Mouse (Mus musculus): ENCODE data around the gene Cby3. TPM values are rescaled to one million over a fixed set of nuclear protein-coding genes. Genes with fewer than 3 reads are reported as not detected.
"Not testable (repeated sequence)": the region's sequence is repeated elsewhere in the genome, so short reads cannot be mapped to it uniquely, and the experiment has no call there.

Cby3 gene
- total RNA-seq, 2 experiments from 2014 or later = not detected

DNA sequence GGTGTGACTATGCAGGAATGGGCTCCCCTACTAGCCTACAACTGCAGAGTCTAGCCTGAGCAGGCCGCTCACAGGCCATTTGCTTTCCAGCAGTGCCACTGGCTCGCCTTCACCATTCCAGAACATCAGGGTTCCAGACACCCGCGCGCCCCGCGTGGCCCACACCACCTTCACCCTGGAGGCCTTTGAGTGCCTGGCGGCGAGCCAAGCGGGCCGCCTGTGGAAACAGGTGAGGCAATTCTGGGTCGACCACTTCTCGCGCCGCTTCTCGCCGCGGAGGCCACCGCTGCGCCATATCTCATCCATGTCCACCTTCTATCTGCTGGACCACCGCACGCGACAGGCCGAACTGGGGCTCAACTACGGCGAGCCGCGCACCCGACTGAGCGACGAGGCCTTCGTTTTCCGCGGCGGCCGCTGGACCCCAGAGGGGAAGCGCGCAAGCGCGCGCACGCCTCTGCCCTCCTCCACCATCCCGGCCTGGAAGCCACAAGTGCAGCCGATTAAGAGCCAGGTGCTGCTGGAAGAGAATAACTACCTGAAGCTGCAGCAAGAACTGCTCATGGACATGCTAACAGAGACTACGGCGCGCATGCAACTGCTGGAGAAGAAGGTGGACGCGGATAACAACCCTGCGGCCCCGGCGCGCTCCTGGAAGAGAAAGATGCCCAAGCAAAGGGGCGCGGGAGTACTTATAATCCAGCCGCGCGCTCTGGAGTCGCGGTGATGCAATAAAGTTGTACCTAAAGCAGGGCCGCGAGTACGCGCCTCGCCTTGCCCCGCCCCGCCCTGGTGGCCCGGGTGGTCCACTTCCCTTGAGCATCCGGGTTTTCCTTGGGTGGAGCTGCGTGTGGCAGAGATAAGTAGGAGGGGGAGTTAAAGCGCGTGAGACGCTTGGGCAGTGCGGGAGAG, 4.9 kb downstream of the Cby3 start:
- peak; percentile 67 to 72 for DNase-seq (ENCODE audit: low spot score in 2 of 2)

GRCm38 (mm10) chr11:50361282-50361681, 7.0 kb downstream of the Cby3 start:
- DNase-seq (ENCODE audit: low spot score in 2 of 2); intact Hi-C loops (cut with DNase I): not testable (repeated sequence)

More for the DNA sequence above, 4.9 kb downstream of the Cby3 start:
- intact Hi-C loops (cut with DNase I) = no loop called here

GRCm38 (mm10) chr11:50364548-50364947, 10.3 kb downstream of the Cby3 start:
- peak; percentile 63 to 76 for DNase-seq (ENCODE audit: low spot score in 2 of 2)
- intact Hi-C loops (cut with DNase I) = no loop called here

DNA sequence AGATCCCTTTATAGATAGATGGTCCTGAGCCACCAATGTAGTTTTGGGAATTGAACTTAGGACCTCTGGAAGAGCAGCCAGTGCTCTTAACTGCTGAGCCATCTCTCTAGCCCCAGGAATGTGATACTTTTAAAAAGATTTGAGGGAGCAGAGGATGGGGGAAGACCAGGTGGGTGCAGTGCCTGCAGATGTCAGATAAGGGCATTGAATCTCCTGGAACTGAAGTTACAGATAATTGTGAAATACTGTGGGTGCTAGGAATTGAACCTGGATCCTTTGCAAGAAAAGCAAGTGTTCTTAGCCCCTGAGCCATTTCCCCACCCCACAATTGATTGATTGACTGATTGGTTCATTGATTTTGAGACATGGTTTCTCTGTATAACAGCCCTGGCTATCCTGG, 11.1 kb downstream of the Cby3 start:
- no peak for DNase-seq (ENCODE audit: low spot score in 2 of 2)
- intact Hi-C loops (cut with DNase I) = no loop called here

- no peak for DNase-seq (ENCODE audit: low spot score in 2 of 2)
- intact Hi-C loops (cut with DNase I) = no loop called here
Measured at GRCm38 (mm10) chr11:50367531-50367930, 13.3 kb downstream of the Cby3 start.

- no peak for DNase-seq (ENCODE audit: low spot score in 2 of 2)
Measured at GRCm38 (mm10) chr11:50369360-50369911, 15.2 kb downstream of the Cby3 start.

GRCm38 (mm10) chr11:50370969-50371368, 16.7 kb downstream of the Cby3 start:
- intact Hi-C loops (cut with DNase I) = no loop called here
- DNase-seq (ENCODE audit: low spot score in 2 of 2) = no peak

More at GRCm38 (mm10) chr11:50369360-50369911, 15.2 kb downstream of the Cby3 start:
- intact Hi-C loops (cut with DNase I) = no loop called here

DNA sequence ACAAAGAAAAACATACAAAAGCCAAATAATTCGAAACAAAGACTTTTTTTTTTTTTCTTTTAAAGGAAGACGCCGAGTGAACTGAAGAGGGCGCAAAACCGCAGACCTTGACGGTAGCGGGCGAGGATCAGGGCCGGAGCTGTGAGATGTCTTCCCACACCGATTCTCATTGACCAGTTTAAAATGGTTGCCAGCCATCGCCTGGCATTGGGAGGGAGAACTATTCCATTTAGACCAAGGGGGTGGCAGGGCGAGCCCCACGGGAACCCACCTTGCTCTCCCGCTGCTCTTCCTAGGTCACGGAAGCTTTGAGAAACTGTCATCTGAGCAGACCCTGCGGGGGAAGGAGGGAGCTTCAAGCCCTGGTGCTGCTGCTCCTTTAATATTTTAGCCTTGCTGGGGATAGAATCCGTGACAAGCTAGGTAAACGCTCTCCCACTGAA, 17.2 kb downstream of the Cby3 start:
- peak; percentile 46 to 49 for DNase-seq (ENCODE audit: low spot score in 2 of 2)
- intact Hi-C loops (cut with DNase I) = no loop called here

DNA sequence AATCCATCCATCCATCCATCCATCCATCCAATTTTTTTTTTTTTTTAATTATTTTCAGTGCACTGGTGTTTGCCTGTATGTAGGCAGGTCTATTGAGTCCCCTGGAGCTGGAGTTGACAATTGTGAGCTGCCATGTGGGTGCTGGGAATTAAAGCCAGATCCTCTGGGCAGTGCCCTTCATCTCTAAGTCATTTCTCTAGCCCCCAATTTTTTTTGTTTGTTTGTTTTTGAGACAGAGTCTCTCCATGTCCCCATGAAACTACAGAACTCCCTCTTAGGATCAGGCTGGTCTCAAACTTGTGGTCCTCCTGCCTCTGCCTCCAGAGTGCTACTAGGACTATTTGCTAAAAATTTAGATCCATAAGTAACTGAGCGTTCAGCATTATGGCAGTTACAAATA, 17.6 kb downstream of the Cby3 start:
- intact Hi-C loops (cut with DNase I) = no loop called here
- no peak for DNase-seq (ENCODE audit: low spot score in 2 of 2)

DNA sequence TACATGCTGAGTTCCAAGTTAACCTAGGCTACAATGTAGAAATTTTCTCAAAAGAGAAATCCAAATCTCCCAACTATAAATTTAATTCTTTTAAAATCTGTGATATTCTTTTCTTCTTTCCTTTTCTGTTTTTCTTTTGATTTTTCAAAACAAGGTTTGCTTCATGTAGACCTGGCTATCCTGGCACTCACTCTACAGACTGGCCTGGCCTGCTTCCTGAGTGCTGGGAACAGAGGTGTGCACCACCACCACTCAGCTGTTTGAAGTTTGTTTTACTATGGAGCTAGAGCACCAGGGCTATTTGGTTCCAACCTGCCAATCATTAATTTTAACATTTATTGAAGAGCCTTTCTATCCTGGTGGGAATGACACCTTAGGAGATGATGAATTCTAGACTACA, 18.8 kb downstream of the Cby3 start:
- intact Hi-C loops (cut with DNase I) = no loop called here
- no peak for DNase-seq (ENCODE audit: low spot score in 2 of 2)

- no peak for DNase-seq (ENCODE audit: low spot score in 2 of 2)
- intact Hi-C loops (cut with DNase I) = no loop called here
Measured at GRCm38 (mm10) chr11:50373621-50374020, 19.4 kb downstream of the Cby3 start.

DNA sequence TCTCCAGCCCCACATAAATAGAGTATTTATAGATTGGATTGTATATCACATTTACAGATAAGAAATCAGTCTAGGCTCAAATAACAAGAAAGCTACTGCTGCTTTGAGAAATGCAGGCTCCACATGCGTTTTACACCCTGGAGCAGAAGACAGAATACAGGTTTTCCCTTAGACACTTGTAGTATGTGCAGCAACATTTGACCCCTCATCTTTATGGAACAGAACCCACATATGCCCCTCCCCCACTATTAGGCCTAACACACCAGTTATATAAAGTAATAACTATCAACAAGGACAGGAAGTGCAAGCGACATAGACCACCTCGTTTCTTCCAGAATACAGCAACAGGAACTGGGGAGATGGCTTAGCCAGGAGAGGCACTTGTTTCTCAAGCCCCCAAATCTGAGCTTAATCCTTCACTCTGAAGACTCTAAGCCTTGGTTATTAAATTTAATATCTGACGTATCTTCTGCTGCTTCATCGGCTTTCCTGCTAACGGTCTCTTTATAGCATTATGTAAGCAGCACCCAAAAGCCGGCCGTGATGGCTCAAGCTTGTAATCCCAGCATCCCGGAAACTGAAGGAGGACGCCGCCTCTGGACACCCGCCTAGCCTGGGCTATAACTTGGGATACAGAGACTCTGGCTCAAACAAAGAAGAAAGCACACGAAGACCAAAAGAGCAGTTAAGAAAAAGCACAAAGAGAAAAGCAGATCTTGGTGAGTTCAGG, 20.2 kb downstream of the Cby3 start:
- intact Hi-C loops (cut with DNase I) = no loop called here
- DNase-seq (ENCODE audit: low spot score in 2 of 2) = no peak

- intact Hi-C loops (cut with DNase I) = no loop called here
- no peak for DNase-seq (ENCODE audit: low spot score in 2 of 2)
Measured at GRCm38 (mm10) chr11:50375421-50375820, 21.2 kb downstream of the Cby3 start.

DNA sequence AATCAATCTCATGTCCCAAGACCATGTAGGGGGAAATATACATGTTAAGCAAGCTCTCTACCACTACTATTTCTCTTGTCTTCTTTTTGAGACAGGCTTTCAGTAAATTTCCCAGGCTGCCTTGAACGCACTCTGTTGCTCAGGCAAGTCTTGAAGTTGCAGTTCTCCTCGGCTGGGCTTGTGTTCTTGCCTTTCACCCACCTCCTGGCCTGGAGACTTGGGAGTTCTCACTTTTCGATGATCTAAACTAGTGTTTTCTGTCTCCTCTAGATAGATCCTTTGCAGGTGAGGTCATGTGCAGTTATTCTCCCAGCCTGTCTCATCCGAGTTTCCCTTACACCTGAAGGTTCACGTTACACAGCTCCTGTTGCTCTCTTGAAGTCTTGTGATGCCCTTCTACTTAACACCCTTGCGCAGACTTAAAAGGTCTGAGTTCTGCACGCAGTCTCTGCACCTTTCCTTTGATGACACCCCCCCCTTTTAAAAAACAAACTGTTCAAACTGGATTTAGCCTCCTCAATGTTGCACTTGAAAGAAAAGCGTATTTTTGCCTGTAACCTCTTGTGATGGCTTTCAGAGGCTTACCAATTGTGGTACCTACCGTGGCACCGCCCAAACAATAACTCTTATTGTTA, 22.0 kb downstream of the Cby3 start:
- intact Hi-C loops (cut with DNase I) = loop anchor here (2.0 kb wide), 1 partner anchor 51 kb away; the partner anchor contains the start of gene Canx
- DNase-seq (ENCODE audit: low spot score in 2 of 2) = no peak

DNA sequence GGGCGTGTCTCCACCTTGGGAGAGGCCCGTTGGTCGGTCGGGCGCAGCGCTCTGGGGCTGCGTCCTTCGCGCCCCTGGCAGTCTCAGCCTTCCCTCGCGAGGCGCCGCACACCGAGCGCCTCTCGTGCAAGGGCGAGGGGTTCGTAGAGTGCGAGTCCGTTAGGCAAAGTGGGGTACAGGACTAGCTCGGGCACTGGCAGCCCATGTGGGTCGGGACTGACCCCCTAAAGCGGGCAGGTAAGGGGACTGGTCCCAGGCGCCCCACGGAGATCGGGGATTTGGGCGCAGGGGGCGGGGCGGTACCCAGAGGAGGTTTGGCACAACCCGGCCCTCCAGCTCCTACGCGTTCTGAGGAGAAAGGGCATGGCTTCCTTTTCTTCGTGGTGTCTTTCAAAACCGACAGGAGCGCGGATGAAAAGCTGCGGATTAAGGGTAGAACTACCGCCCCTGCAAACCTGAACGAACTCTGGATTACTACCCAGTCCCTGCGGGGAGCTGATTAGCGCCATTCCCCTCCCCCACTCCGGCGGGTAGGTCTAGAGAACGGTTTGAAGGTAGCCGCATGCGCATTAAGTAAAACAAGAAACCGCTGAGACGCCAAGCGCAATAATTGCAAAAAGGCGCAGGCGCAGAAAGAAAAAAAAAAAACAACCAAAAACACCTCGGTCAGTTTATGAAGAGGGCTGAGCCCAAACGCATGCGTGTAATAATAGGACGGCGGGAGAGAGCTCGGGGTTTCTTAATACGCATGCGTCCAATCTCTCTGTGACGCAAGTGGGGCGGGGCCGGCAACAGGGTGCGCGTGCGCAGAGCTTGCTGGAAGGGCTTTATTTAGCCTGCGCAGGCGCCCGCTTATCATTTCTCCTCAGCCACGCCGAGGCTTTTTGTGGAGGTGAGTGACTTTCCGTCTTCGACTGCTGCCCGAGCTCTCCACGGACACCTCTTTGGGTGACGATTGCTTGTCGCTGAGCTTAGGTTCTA, 22.9 kb downstream of the Cby3 start, which contains the start of gene Hnrnph1:
Hnrnph1 (plus strand) TSS at position 80 of the 981 bp plus-strand sequence.
- intact Hi-C loops (cut with DNase I) = loop anchor here (2.0 kb wide), 1 partner anchor 52 kb away; the partner anchor contains the start of gene Canx

GRCm38 (mm10) chr11:50377892-50378684, 23.8 kb downstream of the Cby3 start:
- intact Hi-C loops (cut with DNase I) = loop anchor here (2.0 kb wide), 1 partner anchor 53 kb away; the partner anchor contains the start of gene Canx

More for the DNA sequence above, 22.9 kb downstream of the Cby3 start, which contains the start of gene Hnrnph1:
- peak; percentile 98 to 99 for DNase-seq (ENCODE audit: low spot score in 2 of 2)

DNA sequence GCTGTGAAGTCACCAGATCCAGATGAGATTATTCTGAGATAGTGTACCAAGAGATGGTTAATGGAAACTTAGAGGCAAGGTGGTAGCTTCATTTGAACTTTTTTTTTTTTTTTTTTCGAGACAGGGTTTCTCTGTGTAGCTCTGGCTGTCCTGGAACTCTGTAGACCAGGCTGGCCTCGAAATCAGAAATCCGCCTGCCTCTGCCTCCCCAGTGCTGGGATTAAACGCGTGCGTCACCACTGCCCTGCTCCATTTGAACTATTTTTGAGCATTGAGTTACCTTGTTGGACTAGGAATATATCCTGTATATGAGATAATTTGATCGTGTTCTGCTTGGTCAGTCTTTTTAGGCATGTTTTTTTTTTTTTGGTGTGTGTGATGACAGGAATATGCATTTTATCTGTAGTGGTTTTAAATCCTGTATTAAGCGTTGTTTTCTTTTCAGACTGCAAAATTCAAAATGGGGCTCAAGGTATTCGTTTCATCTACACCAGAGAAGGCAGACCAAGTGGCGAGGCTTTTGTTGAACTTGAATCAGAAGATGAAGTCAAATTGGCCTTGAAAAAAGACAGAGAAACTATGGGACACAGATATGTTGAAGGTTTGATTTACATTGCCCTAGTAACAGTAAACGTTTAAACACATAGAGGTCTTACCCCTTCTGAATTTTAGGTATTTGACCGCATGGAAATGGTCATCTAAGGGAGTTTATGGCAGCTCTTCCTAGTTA, 24.9 kb downstream of the Cby3 start:
- DNase-seq (ENCODE audit: low spot score in 2 of 2) = no peak
- intact Hi-C loops (cut with DNase I) = no loop called here

More at GRCm38 (mm10) chr11:50377892-50378684, 23.8 kb downstream of the Cby3 start:
- peak; percentile 81 to 84 for DNase-seq (ENCODE audit: low spot score in 2 of 2)
